Mouse (Mus musculus) neural tube, embryonic 11.5 days (tissue): ENCODE measurements at regions not wholly inside any gene's neighbourhood (a gene's known extent, or its start where the extent isn't known, plus 50 kb on each side); places are given as distances from the start of the nearest gene placed in this dataset.
A peak's percentile ranks its signal among the peaks of the same experiment; 100 is the strongest.

Source experiments
- ATAC-seq: fragments of 200-750 bp; cut with Nextera tagmentation; 2 replicates; pipeline ENCODE4 v1.8.0; 2017; ENCODE audit warnings: moderate number of reproducible peaks, mild to moderate bottlenecking, moderate TSS enrichment, moderate library complexity; ENCODE audit not compliant: insufficient read depth, low FRiP score, low TSS enrichment
- DNase-seq: peaks from one replicate; pipeline ENCODE4 v3.0.0-alpha.2; 2015; ENCODE audit warnings: low spot score
- H3K27ac ChIP-seq: fragments of 300-500 bp; sonication (generic); 2 replicates; pipeline ENCODE4 v1.5.1; 2014; ENCODE audit warnings: low read depth, mild to moderate bottlenecking, low read length
- H3K27me3 ChIP-seq: fragments of 300-500 bp; sonication (generic); 2 replicates; pipeline ENCODE4 v1.6.1; 2014; ENCODE audit warnings: mild to moderate bottlenecking, low read length, mixed read lengths; ENCODE audit not compliant: control insufficient read depth, insufficient read depth
- H3K36me3 ChIP-seq: fragments of 300-500 bp; sonication (generic); 2 replicates; pipeline ENCODE4 v1.6.1; 2014; ENCODE audit warnings: mild to moderate bottlenecking, low read length, moderate library complexity, mixed read lengths; ENCODE audit not compliant: control insufficient read depth, insufficient read depth
- H3K4me1 ChIP-seq: fragments of 300-500 bp; sonication (generic); 2 replicates; pipeline ENCODE4 v1.6.1; 2014; ENCODE audit warnings: low read length, mixed read lengths; ENCODE audit not compliant: control insufficient read depth, insufficient read depth
- H3K4me2 ChIP-seq: fragments of 300-500 bp; sonication (generic); 2 replicates; pipeline ENCODE4 v1.6.1; 2014; ENCODE audit warnings: low read depth, mild to moderate bottlenecking, moderate library complexity
- H3K4me3 ChIP-seq: fragments of 300-500 bp; sonication (generic); 2 replicates; pipeline ENCODE4 v1.5.1; 2014; ENCODE audit warnings: low read depth, low read length
- H3K9ac ChIP-seq: fragments of 300-500 bp; sonication (generic); 2 replicates; pipeline ENCODE4 v1.6.1; 2014; ENCODE audit warnings: mild to moderate bottlenecking, low read length
- H3K9me3 ChIP-seq: fragments of 300-500 bp; sonication (generic); 2 replicates; pipeline ENCODE4 v1.6.1; 2016; ENCODE audit warnings: low read length; ENCODE audit not compliant: control insufficient read depth
- WGBS: fragments of 180-500 bp; shearing (Covaris S2); extraction: QIAGEN DNeasy Blood & Tissue Kit; methylation state at CpG from one replicate; pipeline ENCODE4 v1.1.7; 2014; 5-methylcytosine and 5-hydroxymethylcytosine counted together

GRCm38 (mm10) chr8:103314279-103315022 lies 529.0 kb upstream of the Cdh11 start:
- ATAC-seq (peak; percentile 91), DNase-seq (peak; percentile 60)
- Histone ChIP-seq H3K9ac (no peak overlapping the region), H3K9me3 (no peaks in the 10 kb centered on the region), H3K4me2 (no peak overlapping the region), H3K4me1 (no peaks in the 10 kb centered on the region), H3K4me3 (no peak overlapping the region), H3K27ac (no peak overlapping the region), H3K36me3 (no peaks in the 10 kb centered on the region), H3K27me3 (no peaks in the 10 kb centered on the region)
- 0% methylated on average over 1 of the region's 1 CpGs for WGBS

GRCm38 (mm10) chr8:103315742-103316141 lies 530.3 kb upstream of the Cdh11 start:
- 72% methylated on average over 1 of the region's 1 CpGs for WGBS
- Histone ChIP-seq H3K36me3 (no peaks in the 10 kb centered on the region), H3K27ac (no peak overlapping the region), H3K27me3 (no peaks in the 10 kb centered on the region), H3K4me3 (no peak overlapping the region), H3K4me1 (no peaks in the 10 kb centered on the region), H3K4me2 (no peak overlapping the region), H3K9me3 (no peaks in the 10 kb centered on the region), H3K9ac (no peak overlapping the region)
- ATAC-seq (no peak), DNase-seq (no peak)

- no peaks in the 10 kb centered on the region for H3K4me1 ChIP-seq
- 56% methylated on average over 5 of the region's 5 CpGs for WGBS
- no peak for DNase-seq
- no peak for ATAC-seq
- no peak overlapping the region for H3K9ac ChIP-seq
- H3K9me3 ChIP-seq: no peaks in the 10 kb centered on the region
- H3K27ac ChIP-seq: no peak overlapping the region
- H3K4me3 ChIP-seq: no peak overlapping the region
- no peaks in the 10 kb centered on the region for H3K27me3 ChIP-seq
- H3K36me3 ChIP-seq: no peaks in the 10 kb centered on the region
- no peak overlapping the region for H3K4me2 ChIP-seq
Measured at GRCm38 (mm10) chr8:103316691-103317091, 531.2 kb upstream of the Cdh11 start.

GRCm38 (mm10) chr8:103317149-103317725 lies 531.8 kb upstream of the Cdh11 start:
- WGBS: 81% methylated on average over 2 of the region's 2 CpGs
- H3K27ac ChIP-seq: no peak overlapping the region
- no peak for ATAC-seq
- H3K9ac ChIP-seq: no peak overlapping the region
- no peaks in the 10 kb centered on the region for H3K36me3 ChIP-seq
- no peaks in the 10 kb centered on the region for H3K9me3 ChIP-seq
- no peak overlapping the region for H3K4me2 ChIP-seq
- H3K4me3 ChIP-seq: no peak overlapping the region
- H3K27me3 ChIP-seq: no peaks in the 10 kb centered on the region
- no peak for DNase-seq
- no peaks in the 10 kb centered on the region for H3K4me1 ChIP-seq

- DNase-seq (no peak), ATAC-seq (no peak)
- Histone ChIP-seq H3K4me1 (no peaks in the 10 kb centered on the region), H3K4me2 (no peak overlapping the region), H3K27me3 (no peaks in the 10 kb centered on the region), H3K27ac (no peak overlapping the region), H3K9ac (no peak overlapping the region), H3K9me3 (no peaks in the 10 kb centered on the region), H3K36me3 (no peaks in the 10 kb centered on the region), H3K4me3 (no peak overlapping the region)
Measured at GRCm38 (mm10) chr8:103324016-103324665, 538.7 kb upstream of the Cdh11 start.

- no peak for ATAC-seq
Measured at GRCm38 (mm10) chr8:103331415-103331814, 546.0 kb upstream of the Cdh11 start.

GRCm38 (mm10) chr8:103337314-103337713 lies 551.9 kb upstream of the Cdh11 start:
- DNase-seq: no peak
- no peak overlapping the region for H3K4me3 ChIP-seq
- no peaks in the 10 kb centered on the region for H3K27me3 ChIP-seq
- WGBS: 83% methylated on average over 3 of the region's 3 CpGs
- H3K27ac ChIP-seq: no peak overlapping the region
- no peak for ATAC-seq
- H3K9me3 ChIP-seq: no peaks in the 10 kb centered on the region
- no peaks in the 10 kb centered on the region for H3K4me1 ChIP-seq
- H3K36me3 ChIP-seq: no peaks in the 10 kb centered on the region
- H3K9ac ChIP-seq: no peak overlapping the region
- no peak overlapping the region for H3K4me2 ChIP-seq

More at GRCm38 (mm10) chr8:103331415-103331814, 546.0 kb upstream of the Cdh11 start:
- Histone ChIP-seq H3K9ac (no peak overlapping the region), H3K9me3 (no peaks in the 10 kb centered on the region), H3K4me3 (no peak overlapping the region), H3K27me3 (no peaks in the 10 kb centered on the region), H3K4me2 (no peak overlapping the region), H3K36me3 (no peaks in the 10 kb centered on the region), H3K4me1 (no peaks in the 10 kb centered on the region), H3K27ac (no peak overlapping the region)
- DNase-seq: no peak
- WGBS: 79% methylated on average over 2 of the region's 2 CpGs

GRCm38 (mm10) chr8:103339042-103339441 lies 553.6 kb upstream of the Cdh11 start:
- no peaks in the 10 kb centered on the region for H3K9me3 ChIP-seq
- ATAC-seq (no peak), DNase-seq (no peak)
- no peak overlapping the region for H3K4me3 ChIP-seq
- H3K9ac ChIP-seq: no peak overlapping the region
- 89% methylated on average over 2 of the region's 2 CpGs for WGBS
- H3K27me3 ChIP-seq: no peaks in the 10 kb centered on the region
- H3K4me1 ChIP-seq: no peaks in the 10 kb centered on the region
- no peaks in the 10 kb centered on the region for H3K36me3 ChIP-seq
- H3K4me2 ChIP-seq: no peak overlapping the region
- H3K27ac ChIP-seq: no peak overlapping the region

GRCm38 (mm10) chr8:103339951-103340350 lies 554.5 kb upstream of the Cdh11 start:
- no peak overlapping the region for H3K4me3 ChIP-seq
- no peaks in the 10 kb centered on the region for H3K36me3 ChIP-seq
- no peak overlapping the region for H3K27ac ChIP-seq
- ATAC-seq (no peak), DNase-seq (no peak)
- H3K4me1 ChIP-seq: no peaks in the 10 kb centered on the region
- WGBS: 88% methylated on average over 5 of the region's 5 CpGs
- H3K4me2 ChIP-seq: no peak overlapping the region
- no peaks in the 10 kb centered on the region for H3K9me3 ChIP-seq
- no peak overlapping the region for H3K9ac ChIP-seq
- no peaks in the 10 kb centered on the region for H3K27me3 ChIP-seq
